Mouse (Mus musculus): ENCODE results near the gene Gm11146.

Gm11146 gene

GRCm38 (mm10) chr16:77601994-77602393 is at the start of gene Gm11146:
Gene Gm11146, minus strand, starts transcription at chr16:77602094.
- DNase-seq (ENCODE audit: low spot score in 2 of 2): no peak

DNA sequence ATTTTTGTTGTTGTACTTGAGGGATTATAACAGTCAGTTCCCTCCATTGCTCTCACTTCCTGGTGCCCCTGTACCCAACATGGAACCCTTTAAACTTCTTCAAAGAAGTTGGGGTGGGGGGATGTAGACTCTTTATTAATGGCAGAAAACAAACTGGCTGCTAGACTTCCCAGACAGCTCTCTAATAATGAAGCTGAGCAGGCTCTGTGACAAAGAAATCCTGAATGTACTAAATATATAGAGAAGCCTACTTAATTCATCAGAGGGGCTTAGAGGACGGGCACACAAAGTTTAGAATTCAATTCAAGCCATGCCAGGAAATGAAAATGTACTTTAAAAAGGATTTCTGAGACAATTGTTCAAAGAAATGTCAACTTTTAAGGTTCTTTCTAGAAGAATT is 48.7 kb upstream of the Gm11146 start:
- DNase-seq (ENCODE audit: low spot score in 2 of 2): no peak

DNA sequence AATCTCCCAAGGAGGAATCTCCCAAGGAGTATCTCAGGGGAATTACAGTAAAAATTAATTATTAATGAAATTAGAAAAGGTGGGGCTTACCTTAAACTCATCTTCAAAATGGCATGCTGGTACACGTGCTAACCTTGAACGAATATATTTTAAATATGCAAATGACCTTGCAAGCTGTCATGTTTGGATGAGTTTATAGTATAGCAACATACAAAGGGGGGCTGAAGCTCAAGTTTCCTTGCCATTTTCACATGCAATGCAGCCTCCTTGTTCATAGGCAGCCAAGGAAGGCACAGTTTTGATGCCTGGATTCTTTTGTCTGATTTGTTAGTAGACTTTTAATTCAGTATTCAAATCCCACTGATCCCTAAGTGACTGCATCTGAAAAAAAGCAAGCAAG is 47.1 kb upstream of the Gm11146 start:
- no peak for DNase-seq (ENCODE audit: low spot score in 2 of 2)

GRCm38 (mm10) chr16:77648181-77648580 is 46.3 kb upstream of the Gm11146 start:
- no peak for DNase-seq (ENCODE audit: low spot score in 2 of 2)

DNA sequence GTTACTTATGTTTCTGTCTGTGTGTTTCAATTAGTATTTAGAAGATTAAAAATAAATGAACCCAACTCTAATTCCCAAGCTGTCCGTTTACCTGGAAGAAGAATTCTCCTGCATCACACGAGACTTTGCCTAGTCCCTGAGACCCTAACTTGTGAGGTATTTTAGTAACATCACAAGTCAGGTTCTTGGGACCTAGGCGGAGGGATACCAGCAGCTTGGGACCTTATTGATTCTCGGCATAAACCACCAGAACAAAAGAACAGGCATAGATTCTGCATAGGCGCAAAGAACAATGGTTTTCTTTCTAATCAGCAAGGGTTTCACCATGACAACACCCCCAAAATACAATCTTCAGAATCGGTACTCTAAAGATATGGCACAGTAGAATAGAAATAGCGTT is 44.3 kb upstream of the Gm11146 start:
- DNase-seq (ENCODE audit: low spot score in 2 of 2): no peak

DNA sequence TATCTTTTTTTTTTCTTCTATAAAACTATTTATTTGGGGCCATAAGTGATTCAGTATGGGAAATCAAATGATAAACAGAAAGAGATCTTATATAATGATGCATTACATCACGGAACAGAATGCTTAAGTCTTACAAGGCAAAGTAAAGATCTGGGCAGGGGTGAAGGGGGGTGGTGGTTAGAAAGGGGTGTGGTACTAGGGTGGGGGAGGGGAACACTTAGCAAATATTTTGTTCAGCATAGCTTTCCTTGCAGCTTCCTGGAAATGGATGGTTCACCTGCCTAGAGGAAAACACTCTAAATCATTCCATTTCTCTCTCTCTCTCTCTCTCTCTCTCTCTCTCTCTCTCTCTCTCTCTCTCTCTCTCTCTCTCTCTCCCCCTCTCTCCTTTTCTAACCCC is 43.1 kb upstream of the Gm11146 start:
- no peak for DNase-seq (ENCODE audit: low spot score in 2 of 2)

DNA sequence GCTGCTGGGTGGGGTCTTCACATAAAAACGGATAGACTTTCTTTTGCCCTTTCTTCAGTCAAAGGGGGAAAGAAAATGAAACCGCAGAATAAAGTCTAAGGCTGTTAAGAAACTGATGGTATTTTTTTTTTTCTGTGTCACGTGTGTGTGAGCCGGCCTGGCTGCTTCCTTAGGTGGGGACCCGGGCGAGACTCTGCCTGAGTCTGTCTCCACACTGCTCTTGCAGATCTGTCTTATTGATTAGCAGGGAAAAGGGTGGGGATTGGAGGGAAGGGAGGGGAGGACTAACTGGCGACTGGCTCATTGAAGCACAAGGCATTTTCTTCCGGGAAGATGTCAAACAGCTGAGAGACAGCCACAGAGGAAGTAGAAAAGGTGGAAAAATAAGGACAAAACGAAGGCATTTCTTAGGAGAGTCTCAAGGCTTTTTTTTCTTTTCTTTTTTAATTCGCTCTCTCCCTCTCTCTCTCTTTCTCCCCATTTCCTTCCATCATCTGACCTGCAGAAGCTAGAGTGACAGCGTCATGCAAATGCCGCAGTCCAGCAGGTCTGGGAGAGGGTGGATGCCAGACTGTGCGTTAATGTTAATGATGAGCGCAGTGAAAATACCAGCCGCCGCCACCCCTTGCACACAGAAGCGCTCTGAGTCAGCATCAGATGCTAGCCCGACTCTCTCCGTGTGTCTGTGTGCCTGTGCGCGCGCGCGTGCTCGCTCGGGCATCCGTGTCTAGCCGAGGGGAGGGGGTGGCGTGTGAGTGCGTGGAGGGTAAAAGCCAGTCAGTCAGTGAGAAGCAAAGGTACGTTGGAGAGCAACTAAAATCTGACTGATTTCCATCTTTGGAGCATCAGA is 42.2 kb upstream of the Gm11146 start:
- DNase-seq (ENCODE audit: low spot score in 2 of 2): peak in 1 of 2 experiments; percentile 2

DNA sequence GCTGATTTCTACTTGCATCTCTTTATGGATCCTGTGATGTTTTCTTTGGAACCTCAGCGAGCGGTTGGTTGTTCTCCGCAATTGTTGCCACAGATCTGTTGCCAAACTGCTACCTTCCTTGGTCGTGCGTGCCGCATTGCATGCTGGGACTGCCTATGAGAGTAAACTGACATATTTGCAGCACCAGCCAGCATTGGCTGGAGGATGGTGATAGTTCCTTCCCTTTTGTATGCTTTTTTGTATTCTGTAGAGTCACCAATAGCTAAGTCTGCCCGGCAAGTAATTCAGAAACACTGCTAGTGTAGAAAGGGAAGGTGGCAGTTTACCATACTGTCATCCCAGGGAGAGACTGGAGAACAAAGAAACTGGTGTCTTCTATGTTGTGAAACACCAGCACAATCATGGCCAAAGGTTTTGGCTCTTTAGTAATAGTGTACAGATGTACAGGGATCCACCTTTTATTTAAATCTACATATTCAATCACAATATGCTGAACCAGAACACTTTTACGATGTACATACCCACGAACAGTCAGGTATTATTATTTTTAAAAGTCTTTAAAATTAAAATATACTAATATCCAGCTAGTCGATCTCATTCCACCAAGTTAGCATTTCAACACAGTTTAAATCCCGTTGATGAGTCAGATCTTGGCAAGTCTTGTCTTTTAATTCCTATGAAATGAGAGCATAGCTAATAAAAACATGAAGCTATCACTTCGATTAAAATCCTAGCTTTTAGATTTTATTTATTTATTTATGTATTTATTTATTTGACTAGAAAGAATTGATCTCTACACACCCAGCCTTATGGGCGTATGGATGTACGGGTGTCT is 41.4 kb upstream of the Gm11146 start:
- no peak for DNase-seq (ENCODE audit: low spot score in 2 of 2)

DNA sequence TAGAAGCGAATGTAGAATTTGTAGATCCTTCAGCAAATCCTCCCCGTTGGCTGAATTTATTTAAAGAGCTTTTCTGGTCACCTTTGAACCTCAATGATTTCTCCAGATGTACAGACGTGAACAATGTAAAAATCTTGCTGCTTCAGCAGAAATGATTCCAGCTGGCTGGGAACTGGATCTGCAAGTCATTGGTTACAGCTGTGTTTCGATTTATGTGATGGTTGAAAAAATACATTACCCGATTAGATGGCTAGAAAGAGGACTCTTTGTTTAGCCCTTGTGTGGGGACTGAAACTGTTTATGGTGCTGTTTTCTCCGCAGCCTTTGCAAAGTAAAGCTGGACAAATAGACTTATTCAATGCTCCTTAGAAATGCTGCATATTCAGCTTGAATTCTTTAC is 34.6 kb upstream of the Gm11146 start:
- DNase-seq (ENCODE audit: low spot score in 2 of 2): no peak

DNA sequence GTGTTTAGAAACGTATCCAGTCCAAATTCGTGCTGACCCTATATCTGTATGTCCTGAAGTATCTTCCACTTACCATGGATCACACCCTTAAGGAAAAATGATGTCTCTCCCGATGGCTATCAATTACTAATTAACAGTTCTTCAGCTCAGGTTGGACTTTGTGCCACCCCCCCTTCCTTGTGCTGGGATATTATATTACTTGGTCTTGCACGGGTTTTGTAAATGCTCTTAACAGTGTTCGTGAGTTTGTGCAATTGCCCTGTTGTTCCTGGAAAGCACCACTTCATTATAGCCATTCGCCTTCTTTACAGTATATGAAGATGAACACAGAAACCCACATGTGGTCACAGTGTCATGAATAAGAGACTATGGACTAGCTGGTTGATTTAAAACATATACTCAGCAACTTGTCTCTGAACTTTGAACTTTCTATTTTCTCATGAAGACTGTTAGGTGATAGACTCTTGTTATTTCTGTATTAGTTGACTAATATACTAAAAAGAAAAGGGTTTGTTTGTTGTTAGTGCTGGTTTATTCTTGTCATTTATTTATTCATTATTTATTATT is 30.5 kb upstream of the Gm11146 start:
- DNase-seq (ENCODE audit: low spot score in 2 of 2): no peak

- DNase-seq (ENCODE audit: low spot score in 2 of 2): no peak
Measured at GRCm38 (mm10) chr16:77622681-77623080, 20.8 kb upstream of the Gm11146 start.

- DNase-seq (ENCODE audit: low spot score in 2 of 2): no peak
Measured at GRCm38 (mm10) chr16:77602581-77602980, 687 bp upstream of the Gm11146 start.

DNA sequence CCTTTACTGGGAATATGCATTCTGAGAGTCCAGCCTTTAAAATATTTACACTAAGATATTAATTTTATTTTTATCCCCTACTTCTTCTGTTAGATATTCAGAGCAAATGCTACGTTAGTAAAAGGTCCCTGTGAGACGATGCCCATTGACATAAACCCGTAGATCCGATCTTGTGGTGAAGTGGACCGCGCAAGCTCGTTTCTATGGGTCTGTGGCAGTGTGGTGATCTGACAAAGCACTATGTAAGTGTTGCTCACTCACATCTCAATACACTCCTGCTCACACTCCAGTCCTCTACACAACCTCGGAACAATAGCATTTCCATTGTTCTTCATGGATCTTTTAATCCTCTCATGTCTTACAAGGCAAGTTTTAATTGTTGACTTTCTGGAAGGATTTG is 3.1 kb downstream of the Gm11146 start:
- no peak for DNase-seq (ENCODE audit: low spot score in 2 of 2)

GRCm38 (mm10) chr16:77596556-77596955 is 5.3 kb downstream of the Gm11146 start:
- DNase-seq (ENCODE audit: low spot score in 2 of 2): no peak

DNA sequence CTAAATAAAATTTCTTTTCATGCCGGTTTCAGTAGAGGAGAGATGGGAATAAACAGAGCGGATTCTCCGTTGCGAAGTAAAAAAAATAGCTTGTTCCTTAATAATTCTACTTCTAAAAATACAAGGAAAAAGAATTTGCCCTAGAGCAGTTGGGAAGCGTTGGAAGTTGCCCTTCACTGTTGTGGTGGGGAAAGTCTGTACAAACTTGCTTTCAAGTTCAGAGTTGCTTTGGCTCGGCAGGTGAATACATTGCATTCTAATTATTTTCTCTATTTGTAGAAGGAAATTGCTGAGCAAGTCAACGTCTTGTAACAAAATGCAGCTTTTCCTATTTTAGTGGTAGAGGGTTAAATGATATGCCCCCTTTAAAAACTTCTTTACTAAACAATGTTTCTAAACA is 6.2 kb downstream of the Gm11146 start:
- no peak for DNase-seq (ENCODE audit: low spot score in 2 of 2)

- DNase-seq (ENCODE audit: low spot score in 2 of 2): no peak
Measured at GRCm38 (mm10) chr16:77594553-77594952, 7.3 kb downstream of the Gm11146 start.

DNA sequence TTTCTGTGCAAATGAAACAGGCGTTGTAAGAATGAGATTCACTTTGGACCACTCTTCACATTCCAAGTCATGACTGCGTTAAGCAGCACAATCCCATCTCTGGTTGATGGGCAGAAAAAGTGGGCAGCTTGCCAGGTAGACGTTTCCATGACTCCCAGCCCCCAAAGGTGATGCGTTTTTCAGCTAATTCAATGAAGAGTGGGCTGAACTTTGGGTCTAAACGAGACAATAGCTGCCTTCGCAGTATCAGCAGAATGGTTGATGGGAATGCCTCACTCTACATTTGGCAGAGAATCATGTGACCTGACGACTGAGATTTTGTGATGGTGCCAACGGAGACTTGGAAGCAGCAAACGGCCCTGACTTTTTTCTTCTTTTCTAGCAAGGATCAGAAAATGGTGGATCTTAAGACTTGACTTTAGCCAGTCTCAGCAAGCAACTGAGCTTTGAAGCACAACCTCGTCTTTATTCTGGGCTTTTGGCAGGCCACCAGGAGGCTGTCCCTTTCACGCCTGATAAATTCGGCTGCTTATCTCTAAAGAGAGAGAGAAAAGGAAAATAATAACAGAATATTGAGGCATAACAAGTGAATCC is 8.0 kb downstream of the Gm11146 start:
- no peak for DNase-seq (ENCODE audit: low spot score in 2 of 2)

- DNase-seq (ENCODE audit: low spot score in 2 of 2): no peak
Measured at GRCm38 (mm10) chr16:77592986-77593385, 8.9 kb downstream of the Gm11146 start.

- no peak for DNase-seq (ENCODE audit: low spot score in 2 of 2)
Measured at GRCm38 (mm10) chr16:77573036-77573435, 28.9 kb downstream of the Gm11146 start.

DNA sequence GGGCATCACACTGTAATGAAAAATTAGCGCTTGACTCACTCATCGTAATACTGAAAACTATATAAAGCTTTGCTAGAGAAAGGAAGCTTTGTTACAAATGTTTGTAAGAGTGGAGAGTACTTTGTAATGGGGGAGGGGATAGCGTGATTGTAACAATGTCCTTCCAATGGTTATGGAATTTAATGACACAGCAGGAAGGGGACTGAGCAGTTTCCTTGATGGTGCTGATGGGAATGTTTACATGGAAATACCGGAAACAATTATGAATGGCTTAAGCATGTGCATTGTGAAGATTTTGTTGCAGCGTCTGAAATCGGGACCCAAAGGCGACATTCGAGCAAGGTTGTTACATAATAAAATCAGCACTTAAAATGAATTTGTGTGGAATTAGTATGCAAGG is 32.4 kb downstream of the Gm11146 start:
- no peak for DNase-seq (ENCODE audit: low spot score in 2 of 2)

DNA sequence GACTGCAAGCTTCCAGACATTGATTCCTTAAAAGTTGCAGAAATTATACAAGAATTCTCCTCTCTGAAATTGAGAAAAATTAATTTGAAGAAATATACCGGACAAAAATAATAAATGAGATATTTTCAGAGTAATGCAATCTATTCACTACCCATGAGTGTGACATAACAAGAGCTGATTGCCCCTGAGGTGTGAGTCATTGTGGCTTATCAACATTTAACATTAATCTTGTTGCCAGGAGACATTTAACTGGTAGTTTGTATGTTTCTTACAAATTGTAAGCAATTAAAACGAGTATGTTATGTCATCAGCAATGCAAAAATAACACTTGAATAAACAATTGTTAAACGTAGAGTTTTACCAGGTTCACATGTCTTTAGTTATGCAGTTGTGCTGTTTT is 33.5 kb downstream of the Gm11146 start:
- DNase-seq (ENCODE audit: low spot score in 2 of 2): no peak

GRCm38 (mm10) chr16:77562852-77563251 is 39.0 kb downstream of the Gm11146 start:
- DNase-seq (ENCODE audit: low spot score in 2 of 2): no peak

Measured in spleen, postnatal 14 days (tissue).